Mouse (Mus musculus): ENCODE measurements around the gene Ubr2. TPM values are rescaled to one million over a fixed set of nuclear protein-coding genes. Genes with fewer than 3 reads are reported as not detected.

The Ubr2 gene
- polyA plus RNA-seq (2015; fragmentation: Nextera tagmentation; extraction: Ambion mirVana), result 12.6 and 13.6 TPM in 2 replicates

DNA sequence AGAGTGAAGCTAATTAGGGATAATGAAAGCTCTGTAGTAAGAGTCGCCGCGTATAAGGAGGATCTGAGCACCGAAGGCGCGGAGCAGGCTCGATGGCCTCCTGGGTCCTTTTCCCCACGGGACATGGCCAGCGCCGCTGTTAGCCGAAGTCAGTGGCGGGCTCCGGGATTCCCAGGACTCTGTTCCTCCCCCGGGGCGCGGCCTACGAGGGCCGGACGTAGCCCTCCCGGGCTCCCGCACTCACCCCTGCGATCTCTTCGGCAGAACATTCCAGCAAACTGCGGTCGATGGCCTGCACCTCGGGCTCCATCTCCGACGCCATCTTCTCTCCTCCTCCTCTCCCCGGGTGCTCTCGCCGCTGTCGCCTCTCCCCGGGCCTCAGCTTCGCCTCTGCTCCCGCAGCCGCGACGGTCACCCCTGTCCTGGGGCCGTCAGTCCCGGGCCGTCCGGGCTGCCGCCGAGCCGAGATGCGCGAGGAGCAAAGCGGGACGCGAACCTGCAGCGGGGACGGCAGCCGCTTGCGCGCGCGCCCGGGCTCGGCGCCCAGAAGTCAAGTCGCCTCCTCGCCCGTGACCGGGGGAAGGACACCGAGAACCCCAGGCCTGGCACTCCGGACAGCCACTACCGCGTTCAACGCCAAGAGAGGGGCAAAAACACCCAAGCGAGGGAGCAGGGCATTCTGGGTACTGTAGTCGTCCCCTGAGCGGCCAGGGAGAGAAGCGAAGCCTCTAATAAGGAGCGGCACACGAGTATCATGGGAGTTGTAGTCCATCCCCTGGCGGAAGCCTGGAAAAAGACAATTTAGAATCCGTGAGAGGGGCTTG lies at the start of gene Ubr2:
Gene Ubr2 (minus strand): TSS at position 659 of the 824 bp plus-strand sequence.
- Histone ChIP-seq H3K27ac (ENCODE audit: low read depth, low read length) (peak within 1 kb of the TSS; percentile 94), H3K4me1 (ENCODE audit: control insufficient read depth, insufficient read depth, low read depth, low read length) (peaks cover 28% of the 10 kb centered on the region), H3K4me2 (ENCODE audit: low read length) (peak within 1 kb of the TSS; percentile 95), H3K9ac (ENCODE audit: low read depth, low read length) (peak within 1 kb of the TSS; percentile 97), H3K27me3 (replicated peaks; ENCODE audit: control insufficient read depth, insufficient read depth, low read length) (no peaks in the 10 kb centered on the region), H3K9me3 (ENCODE audit: control insufficient read depth, low read length) (no peaks in the 10 kb centered on the region), H3K36me3 (ENCODE audit: control insufficient read depth, insufficient read depth, low read length) (no peaks in the 10 kb centered on the region; the same call in none of the 2 replicates), H3K4me3 (ENCODE audit: low read length) (peak within 1 kb of the TSS; percentile 96)
- under 1% methylated on average over 76 of the region's 77 CpGs for WGBS
- ATAC-seq, result peak; percentile 98

DNA sequence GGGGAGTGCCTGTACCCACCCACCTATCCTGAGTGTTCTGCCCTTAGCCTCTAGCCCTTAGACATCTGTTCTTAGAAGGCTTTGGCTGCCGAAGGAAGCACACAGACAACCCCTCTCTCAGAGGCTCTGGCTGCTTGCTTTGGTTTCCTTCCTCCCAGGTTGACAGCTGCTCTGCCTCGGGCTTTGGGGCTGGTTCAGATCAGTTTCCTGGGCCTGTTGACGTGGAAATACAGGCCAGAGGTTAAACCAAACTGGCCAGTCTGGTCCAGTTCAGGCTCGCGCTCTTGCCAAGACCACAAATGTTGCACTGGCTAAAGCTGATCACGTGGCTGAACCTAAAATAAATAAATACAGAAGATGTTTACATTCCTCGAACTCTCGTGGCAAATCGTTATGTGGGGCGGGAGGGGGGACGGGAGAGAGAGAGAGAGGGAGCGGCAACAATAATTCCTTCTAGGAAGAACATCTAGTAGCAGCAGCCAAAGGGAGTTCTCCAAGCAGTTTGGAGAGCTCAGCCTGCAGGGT lies 49.5 kb upstream of the Ubr2 start:
- Histone ChIP-seq H3K27me3 (replicated peaks; ENCODE audit: control insufficient read depth, insufficient read depth, low read length) (no peaks in the 10 kb centered on the region), H3K4me1 (ENCODE audit: control insufficient read depth, insufficient read depth, low read depth, low read length) (no peaks in the 10 kb centered on the region), H3K9ac (ENCODE audit: low read depth, low read length) (no peak overlapping the region), H3K36me3 (ENCODE audit: control insufficient read depth, insufficient read depth, low read length) (no peaks in the 10 kb centered on the region), H3K9me3 (ENCODE audit: control insufficient read depth, low read length) (peaks cover 3% of the 10 kb centered on the region), H3K27ac (ENCODE audit: low read depth, low read length) (no peak overlapping the region), H3K4me2 (ENCODE audit: low read length) (no peak overlapping the region), H3K4me3 (ENCODE audit: low read length) (no peak overlapping the region)
- WGBS, result 75% methylated on average over 12 of the region's 12 CpGs
- ATAC-seq, result no peak

DNA sequence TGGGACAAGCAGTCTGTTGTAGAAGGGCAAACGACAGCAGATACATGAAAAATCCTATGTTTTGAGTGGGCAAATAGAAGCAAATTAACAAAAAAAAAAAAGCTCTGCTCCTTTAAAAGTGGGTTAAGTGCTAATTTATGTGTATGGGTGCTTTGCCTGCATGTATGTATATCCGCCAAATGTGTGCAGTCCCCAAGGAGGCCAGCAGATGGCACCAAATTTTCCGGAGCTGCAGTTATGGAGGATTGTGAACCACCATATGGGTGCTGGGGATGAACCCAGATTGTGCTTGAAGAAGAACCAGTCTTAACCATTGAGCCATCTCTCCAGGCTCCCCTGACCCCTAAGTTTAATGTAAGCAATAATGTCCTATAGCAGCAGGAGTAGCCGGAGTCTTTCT lies 47.6 kb upstream of the Ubr2 start:
- Histone ChIP-seq H3K9ac (ENCODE audit: low read depth, low read length) (no peak overlapping the region), H3K27me3 (replicated peaks; ENCODE audit: control insufficient read depth, insufficient read depth, low read length) (no peaks in the 10 kb centered on the region), H3K9me3 (ENCODE audit: control insufficient read depth, low read length) (peaks cover 3% of the 10 kb centered on the region), H3K4me3 (ENCODE audit: low read length) (no peak overlapping the region), H3K27ac (ENCODE audit: low read depth, low read length) (no peak overlapping the region), H3K4me1 (ENCODE audit: control insufficient read depth, insufficient read depth, low read depth, low read length) (no peaks in the 10 kb centered on the region), H3K4me2 (ENCODE audit: low read length) (no peak overlapping the region), H3K36me3 (ENCODE audit: control insufficient read depth, insufficient read depth, low read length) (no peaks in the 10 kb centered on the region)
- ATAC-seq, result no peak
- WGBS, result over 99% methylated on average over 4 of the region's 4 CpGs

DNA sequence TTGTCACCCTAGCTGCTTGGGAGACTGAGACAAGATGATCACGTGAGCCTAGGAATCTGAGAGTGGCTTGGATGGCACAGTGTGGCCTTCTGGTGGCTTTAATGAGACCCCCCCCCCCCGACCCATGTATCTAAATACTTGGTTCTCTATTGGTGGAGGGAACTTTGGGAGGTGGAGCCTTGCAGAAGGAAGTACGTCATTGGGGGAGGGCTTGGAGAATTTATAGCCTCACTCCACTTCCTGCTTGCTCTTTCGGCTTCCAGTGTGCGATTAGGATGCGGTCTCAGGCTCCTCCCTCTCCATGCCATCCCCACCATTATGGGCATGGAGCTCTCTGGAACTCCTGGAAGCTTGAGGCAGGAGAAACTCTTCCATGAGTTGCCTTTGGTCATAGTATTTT lies 46.1 kb upstream of the Ubr2 start:
- Histone ChIP-seq H3K9ac (ENCODE audit: low read depth, low read length) (no peak overlapping the region), H3K36me3 (ENCODE audit: control insufficient read depth, insufficient read depth, low read length) (no peaks in the 10 kb centered on the region), H3K9me3 (ENCODE audit: control insufficient read depth, low read length) (peaks cover 3% of the 10 kb centered on the region), H3K27me3 (replicated peaks; ENCODE audit: control insufficient read depth, insufficient read depth, low read length) (no peaks in the 10 kb centered on the region), H3K4me3 (ENCODE audit: low read length) (no peak overlapping the region), H3K4me1 (ENCODE audit: control insufficient read depth, insufficient read depth, low read depth, low read length) (no peaks in the 10 kb centered on the region), H3K4me2 (ENCODE audit: low read length) (no peak overlapping the region), H3K27ac (ENCODE audit: low read depth, low read length) (no peak overlapping the region)
- WGBS, result 88% methylated on average over 6 of the region's 6 CpGs
- ATAC-seq, result no peak

DNA sequence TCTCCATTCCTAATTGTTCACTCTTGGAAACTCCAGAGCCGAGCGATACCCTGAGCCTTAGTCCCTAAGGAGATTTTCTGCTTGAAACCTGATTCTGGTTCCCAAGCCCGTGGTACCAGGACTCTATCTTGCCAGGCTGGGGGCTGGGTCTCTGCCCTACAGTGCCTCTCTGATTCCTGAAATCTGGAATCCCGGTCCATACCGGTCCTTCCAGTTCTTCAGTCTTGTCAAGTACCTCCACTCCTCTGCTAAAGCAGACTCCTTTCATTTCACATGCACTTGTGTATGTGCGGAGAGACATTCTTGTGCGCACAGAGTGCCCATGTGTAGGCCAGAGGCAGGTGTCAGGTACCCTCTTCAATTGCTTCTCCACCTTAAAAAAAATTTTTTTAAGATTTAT lies 44.8 kb upstream of the Ubr2 start:
- no peak overlapping the region for H3K4me3 ChIP-seq (ENCODE audit: low read length)
- 89% methylated on average over 7 of the region's 7 CpGs for WGBS
- H3K36me3 ChIP-seq (ENCODE audit: control insufficient read depth, insufficient read depth, low read length), result no peaks in the 10 kb centered on the region
- H3K27ac ChIP-seq (ENCODE audit: low read depth, low read length), result no peak overlapping the region
- no peaks in the 10 kb centered on the region for H3K27me3 ChIP-seq (replicated peaks; ENCODE audit: control insufficient read depth, insufficient read depth, low read length)
- no peak for ATAC-seq
- H3K4me1 ChIP-seq (ENCODE audit: control insufficient read depth, insufficient read depth, low read depth, low read length), result no peaks in the 10 kb centered on the region
- no peak overlapping the region for H3K9ac ChIP-seq (ENCODE audit: low read depth, low read length)
- H3K9me3 ChIP-seq (ENCODE audit: control insufficient read depth, low read length), result peaks cover 3% of the 10 kb centered on the region
- no peak overlapping the region for H3K4me2 ChIP-seq (ENCODE audit: low read length)

DNA sequence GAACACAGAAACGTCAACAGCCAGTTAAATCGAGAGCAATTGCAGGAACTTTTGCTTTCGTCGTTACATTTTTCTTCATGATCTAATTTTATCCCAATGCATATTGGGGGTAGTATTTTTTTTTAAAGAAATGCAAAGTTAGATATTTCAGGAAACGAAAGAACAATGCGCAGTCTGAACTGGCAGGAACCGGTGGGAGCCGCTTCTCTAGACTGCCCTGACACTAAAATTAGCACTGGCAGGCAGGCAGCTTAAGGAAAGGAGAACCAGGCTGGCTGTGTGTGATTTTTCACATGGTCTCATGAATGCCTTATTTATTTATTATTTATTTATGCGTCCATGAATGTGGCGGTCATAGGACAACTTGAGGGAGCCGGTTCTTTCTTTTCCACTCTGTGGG lies 44.3 kb upstream of the Ubr2 start:
- Histone ChIP-seq H3K27me3 (replicated peaks; ENCODE audit: control insufficient read depth, insufficient read depth, low read length) (no peaks in the 10 kb centered on the region), H3K9ac (ENCODE audit: low read depth, low read length) (no peak overlapping the region), H3K27ac (ENCODE audit: low read depth, low read length) (no peak overlapping the region), H3K4me3 (ENCODE audit: low read length) (no peak overlapping the region), H3K36me3 (ENCODE audit: control insufficient read depth, insufficient read depth, low read length) (no peaks in the 10 kb centered on the region), H3K9me3 (ENCODE audit: control insufficient read depth, low read length) (peaks cover 3% of the 10 kb centered on the region), H3K4me2 (ENCODE audit: low read length) (no peak overlapping the region; the same call in 1 of the 2 replicates), H3K4me1 (ENCODE audit: control insufficient read depth, insufficient read depth, low read depth, low read length) (no peaks in the 10 kb centered on the region)
- ATAC-seq, result no peak
- WGBS, result 88% methylated on average over 11 of the region's 11 CpGs

DNA sequence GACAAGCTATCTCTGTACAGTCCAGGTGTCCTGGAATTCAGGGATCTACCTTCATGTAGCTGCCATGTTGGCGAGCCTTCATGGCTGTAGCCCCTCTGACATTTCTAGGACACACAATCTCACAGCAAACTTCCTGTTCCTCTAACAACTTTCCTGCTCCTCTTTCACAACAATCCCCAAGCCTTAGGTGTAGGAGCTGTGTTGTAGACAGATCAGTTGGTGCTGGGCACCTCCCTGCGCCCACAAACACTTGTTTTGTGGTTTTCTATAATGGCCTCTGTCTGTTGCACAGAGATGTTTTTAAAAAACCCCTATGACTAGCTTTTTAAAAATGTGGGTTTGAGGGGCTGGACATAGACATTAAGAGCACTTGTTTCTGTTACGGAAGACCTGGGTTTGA lies 40.3 kb upstream of the Ubr2 start:
- ATAC-seq, result no peak

DNA sequence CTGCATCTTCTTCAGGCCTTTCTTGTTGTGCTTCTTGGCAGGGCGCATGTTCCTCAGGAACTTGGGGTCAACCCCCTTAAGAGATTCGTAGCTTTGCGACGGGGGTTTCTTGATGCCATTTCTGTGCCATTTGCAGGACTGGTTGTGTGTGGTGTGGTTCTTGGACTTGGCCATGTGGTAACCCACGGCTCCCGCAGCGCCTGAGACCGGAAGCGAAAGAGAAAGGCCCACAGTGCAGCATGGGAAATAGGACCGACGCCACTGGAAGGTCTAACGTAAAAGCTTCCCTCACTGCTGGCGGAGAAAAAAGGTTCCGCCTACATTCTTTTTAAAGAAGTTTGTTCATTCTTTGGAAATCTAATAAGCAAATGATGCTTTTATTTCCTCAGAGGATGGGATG lies 32.5 kb upstream of the Ubr2 start:
- no peaks in the 10 kb centered on the region for H3K36me3 ChIP-seq (ENCODE audit: control insufficient read depth, insufficient read depth, low read length)

More for the DNA sequence above, 40.3 kb upstream of the Ubr2 start:
- Histone ChIP-seq H3K36me3 (ENCODE audit: control insufficient read depth, insufficient read depth, low read length) (no peaks in the 10 kb centered on the region), H3K9ac (ENCODE audit: low read depth, low read length) (no peak overlapping the region), H3K27ac (ENCODE audit: low read depth, low read length) (no peak overlapping the region), H3K27me3 (replicated peaks; ENCODE audit: control insufficient read depth, insufficient read depth, low read length) (no peaks in the 10 kb centered on the region; the same call in 1 of the 2 replicates), H3K4me1 (ENCODE audit: control insufficient read depth, insufficient read depth, low read depth, low read length) (no peaks in the 10 kb centered on the region), H3K9me3 (ENCODE audit: control insufficient read depth, low read length) (no peaks in the 10 kb centered on the region), H3K4me3 (ENCODE audit: low read length) (no peak overlapping the region), H3K4me2 (ENCODE audit: low read length) (no peak overlapping the region)
- WGBS, result 91% methylated on average over 3 of the region's 3 CpGs

More for the DNA sequence above, 32.5 kb upstream of the Ubr2 start:
- Histone ChIP-seq H3K9me3 (ENCODE audit: control insufficient read depth, low read length) (no peaks in the 10 kb centered on the region), H3K27ac (ENCODE audit: low read depth, low read length) (no peak overlapping the region), H3K4me2 (ENCODE audit: low read length) (no peak overlapping the region), H3K27me3 (replicated peaks; ENCODE audit: control insufficient read depth, insufficient read depth, low read length) (no peaks in the 10 kb centered on the region), H3K4me1 (ENCODE audit: control insufficient read depth, insufficient read depth, low read depth, low read length) (no peaks in the 10 kb centered on the region), H3K9ac (ENCODE audit: low read depth, low read length) (no peak overlapping the region), H3K4me3 (ENCODE audit: low read length) (no peak overlapping the region)
- 96% methylated on average over 14 of the region's 14 CpGs for WGBS
- no peak for ATAC-seq
